Mouse (Mus musculus) lung, postnatal 0 days (tissue): ENCODE data around the gene Cela2a. TPM values are rescaled to one million over a fixed set of nuclear protein-coding genes. Genes with fewer than 3 reads are reported as not detected.

Experiments
- ATAC-seq: fragments of 200-750 bp; cut with Nextera tagmentation; 2 replicates; pipeline ENCODE4 v1.8.0; 2017; ENCODE audit warnings: moderate library complexity
- DNase-seq: peaks from one replicate; pipeline ENCODE4 v3.0.0-alpha.2; 2016; ENCODE audit warnings: low spot score
- H3K27ac ChIP-seq: fragments of 300-500 bp; sonication (generic); 2 replicates; pipeline ENCODE4 v1.5.1; 2014; ENCODE audit warnings: antibody characterized with exemption, mild to moderate bottlenecking, low read length, mixed read lengths
- H3K27me3 ChIP-seq: fragments of 300-500 bp; sonication (generic); replicated peaks from 2 replicates; pipeline ENCODE4 v1.6.1; 2014; ENCODE audit warnings: low read length, mixed read lengths; ENCODE audit not compliant: insufficient read depth
- H3K36me3 ChIP-seq: fragments of 300-500 bp; sonication (generic); 2 replicates; pipeline ENCODE4 v1.6.1; 2014; ENCODE audit warnings: low read length, mixed read lengths; ENCODE audit not compliant: insufficient read depth
- H3K4me1 ChIP-seq: fragments of 300-500 bp; sonication (generic); 2 replicates; pipeline ENCODE4 v1.6.1; 2014; ENCODE audit warnings: antibody characterized with exemption, low read depth, low read length, mixed read lengths; ENCODE audit not compliant: insufficient read depth
- H3K4me2 ChIP-seq: fragments of 300-500 bp; sonication (generic); replicated peaks from 2 replicates; pipeline ENCODE4 v1.6.1; 2014; ENCODE audit warnings: low read depth, mild to moderate bottlenecking, low read length, moderate library complexity, mixed read lengths
- H3K4me3 ChIP-seq: fragments of 300-500 bp; sonication (generic); 2 replicates; pipeline ENCODE4 v1.5.1; 2014; ENCODE audit warnings: low read depth, low read length
- H3K9ac ChIP-seq: fragments of 300-500 bp; sonication (generic); replicated peaks from 2 replicates; pipeline ENCODE4 v1.6.1; 2014; ENCODE audit warnings: low read depth, mild to moderate bottlenecking
- H3K9me3 ChIP-seq: fragments of 300-500 bp; sonication (generic); 2 replicates; pipeline ENCODE4 v1.6.1; 2016; ENCODE audit warnings: low read length, mixed read lengths
- CTCF ChIP-seq: IDR thresholded peaks from 2 replicates; pipeline ENCODE4 v1.5.1; 2016; ENCODE audit warnings: antibody characterized with exemption, mild to moderate bottlenecking
- EP300 ChIP-seq: IDR thresholded peaks from 2 replicates; pipeline ENCODE4 v1.6.1; 2016; ENCODE audit warnings: antibody characterized with exemption, mild to moderate bottlenecking, control low read depth
- WGBS: fragments of 180-500 bp; shearing (Covaris S2); extraction: QIAGEN DNeasy Blood & Tissue Kit; methylation state at CpG from one replicate; pipeline ENCODE4 v1.1.7; 2014; 5-methylcytosine and 5-hydroxymethylcytosine counted together
- polyA plus RNA-seq: library from polyadenylated mRNA; unstranded; fragments of >200 nt; fragmentation: Nextera tagmentation; extraction: Ambion mirVana; gene quantifications from 2 replicates; pipeline ENCODE4 v1.2.1, GENCODE M21; 2015

The Cela2a gene
- polyA plus RNA-seq, 1 experiment from 2014 or later: not detected

DNA sequence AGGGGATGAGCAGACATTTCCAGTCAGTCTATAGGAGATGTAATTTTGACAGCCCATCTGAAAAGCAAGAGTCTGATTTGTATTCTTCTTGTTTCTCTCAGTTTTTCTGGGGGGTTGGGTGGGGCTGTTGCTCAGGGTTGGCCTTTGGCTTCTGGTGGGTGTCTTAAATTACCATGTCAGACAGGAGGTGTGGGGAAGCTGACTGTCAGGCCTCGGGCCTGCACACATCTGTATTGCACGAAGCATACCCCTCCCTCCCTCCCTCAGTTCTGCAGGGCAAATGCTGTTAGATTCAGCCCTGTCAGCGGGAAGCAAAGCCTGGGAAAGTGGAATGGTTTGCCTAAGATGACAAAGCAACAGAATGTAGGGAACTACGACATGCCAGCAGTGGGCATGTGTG is 29.0 kb downstream of the Cela2a start:
- Histone ChIP-seq H3K4me1 (no peaks in the 10 kb centered on the region), H3K9me3 (no peaks in the 10 kb centered on the region), H3K9ac (no peak overlapping the region), H3K4me3 (no peak overlapping the region), H3K36me3 (peaks cover 5% of the 10 kb centered on the region; the same call in 1 of the 2 replicates), H3K4me2 (no peak overlapping the region), H3K27me3 (no peaks in the 10 kb centered on the region), H3K27ac (no peak overlapping the region)
- no peak for DNase-seq
- TF ChIP-seq EP300: no peak
- TF ChIP-seq CTCF: no peak
- no peak for ATAC-seq
- WGBS: 91% methylated on average over 4 of the region's 4 CpGs

DNA sequence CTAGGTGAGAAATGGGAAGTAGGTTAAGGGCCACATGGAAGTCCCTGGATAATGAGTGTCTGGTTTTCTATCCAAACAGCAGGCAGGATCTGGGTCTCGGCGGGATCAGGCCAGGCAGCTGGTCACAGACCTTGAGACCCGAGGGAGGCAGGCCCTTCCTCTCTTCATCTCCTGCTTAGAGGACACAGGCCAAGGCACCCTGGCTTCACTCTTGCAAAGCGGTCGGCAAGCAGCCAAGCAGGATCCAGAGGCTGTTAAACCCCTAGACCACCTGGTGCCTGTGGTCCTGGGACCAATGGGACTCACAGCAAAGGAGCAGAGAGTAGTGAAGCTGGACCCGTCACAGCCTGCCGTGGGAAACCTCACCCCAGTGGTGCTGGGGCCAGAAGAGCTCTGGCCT is 29.6 kb downstream of the Cela2a start:
- Histone ChIP-seq H3K4me3 (no peak overlapping the region), H3K4me1 (no peaks in the 10 kb centered on the region), H3K36me3 (peaks cover 5% of the 10 kb centered on the region; the same call in 1 of the 2 replicates), H3K27ac (no peak overlapping the region), H3K27me3 (no peaks in the 10 kb centered on the region), H3K9me3 (no peaks in the 10 kb centered on the region), H3K4me2 (no peak overlapping the region), H3K9ac (no peak overlapping the region)
- ATAC-seq (no peak), DNase-seq (no peak)
- WGBS: 74% methylated on average over 7 of the region's 7 CpGs
- TF ChIP-seq CTCF (no peak), EP300 (no peak)

DNA sequence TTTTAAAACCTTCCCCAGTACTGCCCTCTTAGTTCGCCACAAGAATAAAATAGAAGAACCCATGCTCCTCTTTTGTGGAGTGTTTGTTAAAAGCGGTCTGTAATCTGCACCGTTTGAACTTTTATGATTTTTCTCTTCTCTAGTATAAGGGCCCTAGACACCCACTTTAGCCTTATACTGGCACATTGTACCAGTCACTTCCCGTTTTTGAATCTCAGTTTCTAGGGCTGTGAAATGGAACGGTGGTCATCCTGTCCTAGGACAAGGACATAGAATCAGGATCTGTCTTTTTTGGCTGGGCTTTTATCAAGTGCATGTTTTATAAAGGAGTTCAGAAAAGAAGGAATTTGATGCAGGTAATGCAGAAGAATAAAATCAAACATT is 31.8 kb downstream of the Cela2a start:
- Histone ChIP-seq H3K4me3 (peak overlapping the region; percentile 58), H3K36me3 (peaks cover 5% of the 10 kb centered on the region; the same call in 1 of the 2 replicates), H3K4me1 (peaks cover 3% of the 10 kb centered on the region; the same call in 1 of the 2 replicates), H3K27ac (peak overlapping the region; percentile 89), H3K9me3 (no peaks in the 10 kb centered on the region), H3K9ac (peak overlapping the region; percentile 43), H3K4me2 (peak overlapping the region; percentile 58), H3K27me3 (no peaks in the 10 kb centered on the region)
- WGBS: 3% methylated on average over 5 of the region's 5 CpGs
- ATAC-seq (no peak), DNase-seq (peak; percentile 80)
- TF ChIP-seq EP300 (0 out of 2 replicates have a peak, but pooled peaks have one; percentile 16), CTCF (no peak)

DNA sequence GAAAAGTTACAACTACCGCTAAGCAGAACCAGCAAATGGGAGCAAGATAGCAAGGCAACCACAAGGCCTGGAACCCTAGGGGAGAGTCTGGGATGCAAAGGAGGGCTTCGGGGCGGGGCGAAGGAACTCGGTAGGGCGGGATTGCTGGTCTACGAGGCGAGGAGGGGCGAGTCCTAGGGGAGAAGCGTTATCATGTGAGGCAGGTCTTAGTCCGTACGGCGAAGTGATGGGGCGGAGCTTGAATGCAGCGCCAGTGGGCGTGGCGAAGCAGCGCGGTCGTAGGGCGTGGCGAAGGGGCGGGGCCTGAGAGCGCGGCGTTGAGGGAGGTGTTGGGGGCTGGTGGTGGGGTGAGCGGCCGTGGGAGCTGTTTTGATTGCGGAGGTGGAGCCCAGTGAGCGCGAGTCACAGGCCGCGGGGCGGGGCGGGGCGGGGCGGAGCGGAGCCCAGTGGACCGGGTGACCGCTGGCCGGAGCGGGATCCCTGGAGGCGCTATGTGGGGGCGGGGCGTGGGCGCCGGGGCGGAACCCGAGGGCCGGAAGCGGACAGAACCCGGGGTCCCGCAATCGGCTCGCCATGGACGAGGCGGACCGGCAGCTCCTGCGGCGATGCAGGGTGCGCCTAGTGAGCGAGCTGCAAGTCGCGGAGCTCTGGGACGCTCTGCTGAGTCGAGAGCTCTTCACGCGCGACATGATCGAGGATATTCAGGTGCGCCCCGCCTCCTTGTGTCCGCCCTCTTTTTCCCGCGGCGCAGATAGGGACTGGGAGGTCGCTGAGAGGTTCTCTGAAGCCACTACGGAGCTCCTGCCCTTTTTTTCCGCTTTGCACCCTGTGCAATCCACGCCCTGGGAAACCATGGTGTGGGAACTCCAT is 32.4 kb downstream of the Cela2a start, which contains the start of gene Casp9:
Casp9 (plus strand) TSS at position 331 of the 870 bp plus-strand sequence.
- 2% methylated on average over 61 of the region's 80 CpGs for WGBS
- H3K27ac ChIP-seq: peak within 1 kb of the TSS; percentile 89
- peak within 1 kb of the TSS; percentile 43 for H3K9ac ChIP-seq
- peaks cover 3% of the 10 kb centered on the region; the same call in 1 of the 2 replicates for H3K4me1 ChIP-seq
- H3K4me2 ChIP-seq: peak within 1 kb of the TSS; percentile 58
- H3K9me3 ChIP-seq: no peaks in the 10 kb centered on the region
- ATAC-seq (peak; percentile 85), DNase-seq (peak; percentile 98)
- peaks cover 5% of the 10 kb centered on the region; the same call in 1 of the 2 replicates for H3K36me3 ChIP-seq
- peak within 1 kb of the TSS; percentile 58 for H3K4me3 ChIP-seq
- H3K27me3 ChIP-seq: no peaks in the 10 kb centered on the region
- TF ChIP-seq CTCF (peak; percentile 2; the same call in 1 of the 2 replicates), EP300 (no peak)

DNA sequence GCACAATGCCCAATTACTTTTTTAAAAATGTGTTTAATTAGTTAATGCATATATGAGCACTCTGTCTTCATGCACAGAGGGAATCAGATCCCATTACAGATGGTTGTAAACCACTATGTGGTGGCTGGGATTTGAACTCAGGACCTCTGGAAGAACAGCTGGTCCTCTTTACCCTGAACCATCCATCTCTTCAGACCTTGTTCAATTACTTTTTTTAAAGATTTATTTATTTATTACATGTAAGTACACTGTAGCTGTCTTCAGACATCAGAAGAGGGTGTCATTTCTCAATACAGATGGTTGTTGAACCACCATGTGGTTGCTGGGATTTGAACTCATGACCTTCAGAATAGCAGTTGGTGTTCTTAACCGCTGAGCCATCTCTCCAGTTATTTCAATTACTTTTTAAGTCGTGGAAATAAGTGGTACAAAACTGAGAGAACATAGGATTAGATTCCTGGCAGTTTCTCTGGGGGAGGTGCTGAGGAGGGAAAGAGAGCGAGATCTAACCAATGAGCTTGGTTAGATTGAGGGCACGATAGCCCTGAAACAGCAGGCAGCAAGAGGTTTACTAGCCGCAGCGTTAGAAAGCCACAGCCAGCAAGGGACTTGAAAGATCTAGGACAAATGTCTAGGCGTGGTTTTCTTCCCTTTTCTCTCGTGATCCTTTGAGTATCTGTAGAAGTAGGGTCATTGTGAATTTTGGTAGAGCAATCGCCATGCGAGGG is 33.2 kb downstream of the Cela2a start:
- TF ChIP-seq EP300 (no peak), CTCF (no peak)
- peak overlapping the region; percentile 20; the same call in 1 of the 2 replicates for H3K9ac ChIP-seq
- H3K36me3 ChIP-seq: peaks cover 5% of the 10 kb centered on the region; the same call in 1 of the 2 replicates
- H3K4me2 ChIP-seq: peak overlapping the region; percentile 58
- peaks cover 3% of the 10 kb centered on the region; the same call in 1 of the 2 replicates for H3K4me1 ChIP-seq
- no peak for ATAC-seq
- no peaks in the 10 kb centered on the region for H3K9me3 ChIP-seq
- no peak for DNase-seq
- H3K27me3 ChIP-seq: no peaks in the 10 kb centered on the region
- H3K27ac ChIP-seq: peak overlapping the region; percentile 89
- H3K4me3 ChIP-seq: peak overlapping the region; percentile 58
- WGBS: 12% methylated on average over 10 of the region's 10 CpGs

DNA sequence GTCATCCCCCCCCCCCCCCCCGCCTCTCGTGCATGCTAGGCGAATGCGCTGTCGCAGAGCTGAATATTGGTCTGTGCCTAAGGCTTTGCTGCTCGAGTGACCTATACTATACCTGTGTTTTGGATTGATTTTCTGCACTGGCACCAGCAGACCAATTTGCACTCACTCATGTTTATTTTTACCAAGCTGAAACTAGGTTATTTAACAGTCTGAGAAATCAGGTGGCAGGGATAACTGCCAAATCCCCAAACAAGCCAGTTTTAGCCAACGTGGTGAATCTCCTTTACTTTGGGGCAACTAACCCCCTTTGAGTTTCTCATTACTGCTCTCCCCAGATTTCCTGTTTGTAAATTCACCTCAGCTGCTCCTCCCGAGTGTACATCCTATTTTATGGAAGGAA is 34.0 kb downstream of the Cela2a start:
- no peak for DNase-seq
- WGBS: 75% methylated on average over 8 of the region's 8 CpGs
- Histone ChIP-seq H3K4me2 (no peak overlapping the region), H3K4me1 (peaks cover 4% of the 10 kb centered on the region), H3K27ac (no peak overlapping the region), H3K27me3 (no peaks in the 10 kb centered on the region), H3K9ac (no peak overlapping the region), H3K36me3 (peaks cover 5% of the 10 kb centered on the region; the same call in 1 of the 2 replicates), H3K9me3 (no peaks in the 10 kb centered on the region), H3K4me3 (no peak overlapping the region)
- ATAC-seq: no peak
- TF ChIP-seq EP300 (no peak), CTCF (no peak)
